Mouse (Mus musculus) megakaryocyte-erythroid progenitor cell, adult 5-6 weeks (primary cell): ENCODE measurements around the gene Abhd11. TPM values are rescaled to one million over a fixed set of nuclear protein-coding genes. Genes with fewer than 3 reads are reported as not detected.
"Not testable (repeated sequence)": the region's sequence is repeated elsewhere in the genome, so short reads cannot be mapped to it uniquely, and the experiment has no call there.

Source experiments
- ATAC-seq: replicated peaks from 2 replicates; pipeline ENCODE4 v1.8.0; 2016; ENCODE audit warnings: mild to moderate bottlenecking, inconsistent platforms; ENCODE audit not compliant: severe bottlenecking, poor library complexity, low FRiP score, low TSS enrichment
- total RNA-seq, 2 experiments: library from RNA; stranded (forward) in 1 of 2; stranded (reverse) in 1 of 2; fragments of 200-1000, 215-1000 nt in 1 of 2; fragments of >200 nt in 1 of 2; fragmentation: Nextera tagmentation in 1 of 2; gene quantifications; 2 replicates each; pipeline ENCODE4 v1.2.3; 2014 to 2017

The Abhd11 gene
- total RNA-seq, 2 experiments from 2014 or later: 46.7 to 82.2 TPM

DNA sequence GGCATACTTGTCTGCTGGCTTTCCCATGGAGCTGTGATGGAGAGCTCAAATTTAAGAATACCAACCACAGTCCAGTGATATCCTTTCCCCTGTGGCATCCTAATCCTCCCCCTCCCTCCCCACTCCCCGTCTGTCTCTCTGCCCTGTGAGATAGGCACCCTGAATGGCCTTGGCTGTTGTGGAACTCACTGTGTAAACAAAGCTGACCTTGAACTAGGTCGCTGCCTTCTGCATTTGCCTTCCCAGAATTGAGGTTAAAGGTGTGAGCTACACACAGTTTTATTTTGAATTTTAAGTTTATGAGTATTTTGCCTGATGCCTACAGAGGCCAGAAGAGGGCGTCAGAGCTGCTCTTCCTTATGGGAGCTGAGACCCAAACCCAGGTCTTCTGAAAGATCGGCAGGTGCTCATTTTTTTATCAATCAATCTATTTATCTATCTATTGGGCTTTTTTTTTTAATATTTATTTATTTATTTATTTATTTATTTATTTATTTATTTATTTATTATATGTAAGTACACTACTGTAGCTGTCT, 7.3 kb downstream of the Abhd11 start:
- no peak for ATAC-seq

DNA sequence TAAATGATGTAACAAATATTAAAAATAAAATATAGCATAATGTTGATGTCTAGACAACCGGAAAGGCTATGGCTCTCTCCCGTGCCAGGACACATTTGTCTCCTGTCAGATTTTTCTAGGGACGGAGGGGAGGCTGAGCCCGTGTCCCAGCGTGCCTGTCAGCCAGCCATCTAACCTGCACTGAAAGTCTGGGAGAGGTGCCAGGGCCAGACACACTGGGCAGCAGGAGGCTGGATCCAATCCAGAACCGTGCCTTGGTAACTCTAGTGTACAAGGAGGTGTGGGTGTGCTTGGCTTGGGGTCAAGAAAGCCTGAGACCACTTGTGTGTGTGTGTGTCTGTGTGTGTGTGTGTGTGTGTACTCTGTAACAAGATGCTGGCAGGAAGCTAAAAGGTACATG, 12.9 kb downstream of the Abhd11 start:
- no peak for ATAC-seq

DNA sequence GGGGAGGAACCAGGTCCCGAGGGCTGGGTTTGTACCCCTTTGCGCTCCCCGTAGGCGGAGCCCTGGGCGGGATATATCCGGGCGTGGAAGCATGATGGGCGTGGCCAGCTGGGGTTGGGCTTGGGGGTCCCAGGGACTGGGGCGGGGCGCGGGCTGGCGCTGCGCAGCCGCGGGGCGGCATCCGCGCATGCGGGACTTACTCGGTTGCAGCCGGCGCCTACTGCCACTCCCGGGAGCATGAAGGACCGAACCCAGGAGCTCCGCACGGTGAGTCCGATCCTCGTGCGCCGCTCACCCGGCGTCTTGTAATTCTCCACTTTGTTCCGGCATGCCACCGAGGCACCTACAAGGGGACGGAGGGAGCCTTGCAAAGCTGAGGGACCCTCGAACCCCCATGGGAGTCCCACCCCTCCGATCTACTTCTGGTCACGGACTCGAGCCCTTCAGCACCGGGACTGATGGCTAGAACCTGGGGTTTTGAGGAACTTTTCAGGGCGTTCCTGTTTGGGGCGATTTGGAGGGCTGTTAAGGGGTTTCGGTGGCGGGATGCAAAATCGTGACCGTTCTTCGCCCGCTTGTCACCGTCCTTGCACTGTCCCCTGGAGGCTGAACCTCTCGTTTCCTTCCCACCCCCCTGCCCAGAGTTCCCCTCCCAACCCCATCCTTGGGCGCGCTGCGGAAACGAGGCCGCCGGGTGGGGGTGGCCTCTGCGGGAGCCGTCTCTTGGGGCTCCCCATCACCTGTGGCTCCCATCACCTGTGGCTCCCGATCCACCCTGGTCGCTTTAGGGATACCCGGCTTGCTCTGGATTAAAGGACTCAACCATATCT, 14.6 kb downstream of the Abhd11 start, which contains the start of gene Stx1a:
Gene Stx1a, plus strand, starts transcription at position 139 of the 830 bp plus-strand sequence.
- ATAC-seq: peak; percentile 67

DNA sequence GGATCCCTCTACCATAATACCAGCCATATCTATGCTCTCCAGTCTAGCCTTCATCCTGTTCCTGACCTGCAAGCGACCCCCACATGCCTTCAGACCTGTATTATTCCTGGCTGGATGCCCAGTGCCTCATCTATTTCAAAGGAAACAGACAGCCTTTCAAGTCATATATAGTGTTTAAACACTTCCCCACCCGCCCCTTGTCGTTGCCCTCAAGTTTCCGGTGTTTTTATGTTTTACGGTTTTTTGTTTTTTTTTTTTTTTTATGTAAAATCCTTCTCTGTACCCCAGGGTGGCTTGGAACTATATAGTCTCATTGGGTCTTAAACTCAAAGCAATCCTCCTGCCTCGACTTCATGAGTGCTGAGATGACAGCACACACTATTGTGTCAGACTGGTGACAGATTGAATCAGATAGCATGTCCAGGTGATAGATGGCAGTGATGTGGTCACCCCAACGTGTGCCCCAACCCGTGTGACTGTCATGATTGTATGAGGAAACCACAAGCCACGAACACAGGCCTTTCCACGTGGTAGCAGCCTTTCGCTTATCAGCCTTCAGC, 15.8 kb downstream of the Abhd11 start:
- ATAC-seq: no peak

DNA sequence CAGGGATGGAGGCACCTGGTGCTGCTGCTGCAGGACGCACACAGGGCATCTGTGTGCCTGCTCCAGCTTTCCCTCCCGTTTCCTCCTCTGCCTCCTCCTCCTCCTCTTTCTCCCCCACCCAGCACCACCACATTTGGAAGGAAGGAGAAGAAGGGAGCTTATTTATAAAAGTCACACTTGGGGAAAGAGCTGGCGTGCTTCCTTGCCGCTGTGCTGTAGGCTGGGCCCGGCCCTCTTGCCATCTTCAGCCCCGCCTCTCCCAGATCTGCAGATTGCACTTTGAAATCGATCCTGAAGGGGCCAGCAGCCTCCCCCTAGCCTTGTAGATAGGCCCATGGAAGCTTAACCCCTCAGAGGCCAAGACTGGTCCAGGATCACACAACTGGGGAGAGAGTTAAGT, 16.9 kb downstream of the Abhd11 start:
- no peak for ATAC-seq

DNA sequence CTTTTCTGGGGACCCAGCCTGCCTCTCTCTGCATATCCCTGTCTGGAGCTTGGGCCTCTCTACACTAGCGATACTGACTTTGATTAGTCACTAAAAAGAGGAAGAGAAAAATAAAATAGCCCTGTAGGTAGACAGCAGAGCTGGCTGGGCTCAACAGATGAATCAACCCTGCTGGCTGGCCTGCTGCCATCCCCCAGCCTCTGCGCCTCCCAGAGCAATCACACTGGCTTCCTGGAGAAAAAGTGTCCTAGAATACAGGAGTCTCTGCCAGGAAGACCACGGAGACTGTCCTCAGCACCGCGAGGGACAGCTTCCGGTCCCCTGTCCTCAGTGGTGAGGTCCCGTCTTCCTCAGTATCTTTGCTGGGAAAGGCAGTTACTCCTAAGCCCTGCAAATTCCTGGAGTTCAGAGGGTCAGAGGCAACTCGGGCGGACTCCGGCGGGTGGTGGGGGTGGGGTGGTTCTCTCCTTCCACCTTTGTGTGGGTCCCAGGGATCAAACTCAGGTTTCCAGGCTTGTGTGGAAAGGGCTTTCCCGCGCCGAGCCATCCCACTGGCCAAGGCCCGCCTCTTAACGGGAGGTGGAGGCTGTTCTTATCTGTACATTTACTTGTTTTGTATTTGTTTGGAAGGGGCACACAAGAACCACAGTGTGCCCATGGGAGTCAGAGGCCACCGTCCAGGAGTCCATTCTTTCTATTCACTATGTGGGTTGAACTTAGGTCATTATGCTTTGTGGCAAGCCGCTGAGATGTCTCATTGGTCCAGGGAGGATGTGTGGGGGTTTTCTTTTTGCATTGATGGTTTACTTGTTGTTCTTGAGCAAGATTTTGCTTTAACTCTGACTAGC, 20.3 kb downstream of the Abhd11 start:
- no peak; the same call in 1 of the 2 replicates for ATAC-seq

DNA sequence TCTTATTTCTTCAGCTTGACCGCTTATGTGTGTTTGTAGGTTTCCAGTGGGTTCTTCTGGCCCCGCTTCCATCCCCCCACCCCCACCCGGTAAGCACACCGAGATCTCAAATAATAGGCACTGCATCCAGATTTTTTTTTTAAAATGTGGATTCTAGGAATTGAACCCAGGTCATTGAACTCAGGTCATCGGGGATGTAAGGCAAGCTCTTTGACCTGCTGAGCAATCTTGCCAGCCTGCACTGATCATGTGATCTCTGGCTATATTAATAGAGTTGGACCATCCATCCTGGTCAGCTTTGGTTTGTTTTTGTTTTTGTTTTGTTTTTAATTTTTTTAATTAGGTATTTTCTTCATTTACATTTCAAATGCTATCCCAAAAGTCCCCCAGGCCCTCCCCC, 23.6 kb downstream of the Abhd11 start:
- no peak for ATAC-seq

DNA sequence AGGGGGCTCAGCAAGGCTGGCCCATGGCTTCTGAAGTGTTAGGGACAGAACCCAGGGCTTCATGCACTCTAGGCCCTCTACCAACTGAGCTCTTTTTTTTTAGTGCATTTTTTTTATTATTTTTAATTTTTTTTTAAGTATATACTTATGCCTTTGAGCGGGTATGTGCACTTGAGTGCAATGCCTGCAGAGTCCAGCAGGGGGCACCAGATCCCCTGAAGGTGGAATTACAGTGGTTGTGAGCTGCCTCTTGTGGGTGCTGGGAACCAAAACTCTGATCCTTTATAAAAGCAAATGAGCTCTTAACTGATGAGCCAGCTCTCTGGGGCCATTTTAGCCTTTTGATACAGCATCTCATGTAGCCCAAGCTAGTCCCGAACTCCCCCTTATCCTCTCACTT, 25.6 kb downstream of the Abhd11 start:
- no peak for ATAC-seq

DNA sequence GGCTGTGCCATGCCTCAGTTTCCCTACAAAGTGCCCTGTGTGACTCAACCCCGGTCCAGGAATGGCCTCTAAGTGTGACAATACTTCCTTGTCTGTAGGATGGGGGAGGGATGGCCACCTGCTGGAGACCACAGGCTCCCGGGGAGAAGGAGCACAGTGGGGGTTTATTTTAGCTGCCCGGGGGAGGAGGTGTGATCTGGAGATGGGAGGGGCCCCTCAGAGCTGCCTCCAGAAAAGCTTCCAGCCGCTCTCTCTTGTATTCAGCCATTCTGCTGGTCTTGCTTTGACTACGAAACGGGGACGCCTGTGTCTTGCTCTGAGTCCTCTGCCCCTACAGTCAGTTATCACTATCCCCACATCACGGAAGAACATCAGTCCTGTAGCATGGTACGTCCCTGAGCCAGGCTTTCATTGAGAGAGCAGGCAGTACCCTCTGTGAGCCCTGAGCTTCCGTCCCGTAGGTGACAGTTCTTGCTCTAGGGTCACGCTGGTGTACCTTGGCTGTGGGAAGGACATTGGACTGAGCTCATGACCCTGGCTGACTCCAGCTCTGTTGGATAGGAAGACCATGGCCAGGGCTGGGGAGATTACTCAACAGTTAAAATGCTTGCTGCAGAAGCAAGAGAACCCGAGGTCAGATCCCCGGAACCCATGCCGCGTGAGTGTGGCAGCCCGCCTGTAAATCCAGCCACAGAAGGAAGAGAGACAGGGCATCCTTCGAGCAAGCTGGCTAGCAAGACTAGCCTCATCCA, 26.8 kb downstream of the Abhd11 start:
- no peak for ATAC-seq

DNA sequence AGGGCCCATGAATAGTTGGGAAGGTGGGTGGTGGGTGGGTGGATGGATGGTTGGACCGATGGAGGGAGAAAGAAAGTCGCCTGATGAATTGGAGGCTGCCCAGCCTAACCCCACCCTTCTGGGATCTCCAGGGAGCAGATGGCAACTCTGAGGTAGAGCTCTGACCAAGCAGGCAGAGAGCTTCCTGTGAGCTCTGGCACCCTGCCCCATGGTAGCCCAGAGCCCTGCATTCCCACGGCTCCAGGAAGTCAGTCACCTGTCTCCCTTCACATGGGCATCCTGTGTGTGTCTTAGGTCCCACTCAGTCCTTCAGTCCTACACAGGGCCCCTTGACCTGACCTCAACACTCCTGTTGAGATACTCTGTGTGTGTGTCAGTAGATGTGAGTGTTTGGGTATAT, 29.0 kb downstream of the Abhd11 start:
- ATAC-seq: no peak

DNA sequence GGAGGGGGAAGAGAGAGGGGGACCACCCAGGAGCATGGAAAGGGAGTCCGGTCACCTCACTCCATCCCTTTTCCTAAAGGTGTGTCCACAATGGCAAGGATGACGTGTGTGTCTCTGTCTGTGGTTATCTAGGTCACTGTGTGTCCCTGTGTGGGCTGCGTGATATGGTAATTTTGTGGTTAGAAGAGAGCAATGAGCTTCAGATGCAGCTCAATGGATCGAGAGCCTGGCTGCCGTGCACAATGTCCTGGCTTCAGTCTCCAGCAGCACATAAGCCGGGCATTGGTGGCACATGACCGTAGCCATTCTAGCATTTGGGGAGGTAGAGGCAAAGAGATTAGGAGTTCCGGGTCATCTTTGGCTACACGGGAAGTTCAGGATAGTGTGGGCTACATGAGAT, 30.6 kb downstream of the Abhd11 start:
- no peak for ATAC-seq

DNA sequence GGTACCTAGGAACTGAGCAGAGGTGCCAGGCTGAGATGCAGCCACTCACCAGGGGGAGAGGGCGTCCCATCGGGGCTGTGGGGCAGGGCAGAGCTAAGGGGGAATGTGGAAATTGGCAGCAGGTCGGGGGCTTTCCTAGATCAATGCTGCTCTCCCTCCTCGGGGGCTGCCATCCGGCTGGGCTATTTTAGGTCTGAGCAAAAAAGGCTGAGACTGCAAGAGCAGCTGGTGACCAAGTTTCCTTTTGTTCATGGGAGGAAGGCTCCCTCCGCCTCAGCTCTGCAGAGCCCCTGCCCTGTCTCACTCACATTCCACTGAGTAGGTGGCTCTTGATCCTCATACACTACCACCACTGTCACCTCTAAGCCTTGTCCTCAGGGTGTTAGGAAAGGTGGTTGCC, 31.1 kb downstream of the Abhd11 start:
- ATAC-seq: no peak

DNA sequence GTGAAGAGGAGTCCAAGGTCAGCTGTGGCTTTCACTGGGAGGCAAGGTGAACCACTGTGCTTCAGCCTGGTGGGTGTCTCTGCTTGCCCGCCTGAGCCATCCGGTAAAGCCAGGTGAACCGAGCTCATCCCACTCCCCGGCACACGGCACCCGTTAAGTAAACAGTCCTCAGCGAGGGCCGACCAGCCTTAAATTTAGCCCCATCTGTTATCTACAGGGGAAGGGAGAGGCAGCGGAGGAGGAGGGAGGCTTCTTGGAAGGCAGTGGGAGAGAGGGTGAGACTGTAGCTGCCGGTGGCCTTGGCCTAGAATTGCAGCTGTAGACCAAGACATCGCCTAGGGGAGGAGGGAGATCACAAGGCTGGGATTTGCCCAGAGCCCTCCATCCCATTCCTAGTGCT, 31.8 kb downstream of the Abhd11 start:
- ATAC-seq: no peak

DNA sequence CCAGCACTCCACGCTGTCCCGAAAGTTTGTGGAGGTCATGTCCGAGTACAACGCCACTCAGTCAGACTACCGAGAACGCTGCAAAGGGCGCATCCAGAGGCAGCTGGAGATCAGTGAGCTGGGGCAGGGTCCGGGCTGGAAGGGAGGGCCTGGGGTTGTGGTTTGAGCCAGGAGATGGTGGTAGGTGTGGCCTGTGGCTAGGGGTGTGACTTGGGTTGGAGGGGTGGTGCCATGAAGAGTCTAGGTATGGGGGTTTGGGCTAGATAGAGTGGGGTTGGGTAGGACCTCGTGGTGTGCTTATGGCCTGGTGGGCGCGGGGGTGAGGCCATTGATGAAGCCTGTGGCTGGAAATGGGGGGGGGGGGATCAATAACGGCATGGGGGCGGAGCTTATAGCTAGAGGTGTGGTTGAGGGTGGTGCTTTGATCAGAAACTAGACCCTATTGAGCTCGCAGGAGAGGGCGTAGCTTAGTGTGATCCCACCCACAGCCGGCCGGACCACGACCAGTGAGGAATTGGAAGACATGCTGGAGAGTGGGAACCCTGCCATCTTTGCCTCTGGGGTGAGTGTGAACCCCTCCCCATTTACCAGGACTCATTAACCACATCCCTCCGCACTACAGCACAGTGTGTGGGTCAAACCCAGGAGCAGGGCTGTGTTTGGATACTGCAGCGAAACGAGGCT, 33.3 kb downstream of the Abhd11 start:
- 0 out of 2 replicates have a peak, but pooled peaks have one; percentile 23 for ATAC-seq

DNA sequence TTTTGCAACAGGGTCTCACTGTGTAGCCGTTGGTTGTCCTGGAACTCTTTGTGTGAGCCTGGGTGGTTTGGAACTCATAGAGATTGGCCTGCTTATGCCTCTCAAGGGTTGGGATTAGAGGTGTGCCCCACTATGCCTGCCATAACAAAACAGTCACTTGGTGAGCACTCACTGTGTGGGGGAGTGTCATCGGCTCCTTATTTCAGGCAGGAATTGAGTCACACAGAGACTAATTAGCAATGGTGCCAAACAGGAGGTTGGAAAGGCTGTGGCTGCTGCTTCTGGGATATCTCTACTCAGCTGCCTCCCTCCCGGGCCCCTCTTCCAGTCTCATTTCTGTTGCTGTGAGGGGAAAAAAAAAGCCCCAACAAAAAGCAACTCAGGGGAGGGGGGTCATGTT, 35.6 kb downstream of the Abhd11 start:
- no peak for ATAC-seq

DNA sequence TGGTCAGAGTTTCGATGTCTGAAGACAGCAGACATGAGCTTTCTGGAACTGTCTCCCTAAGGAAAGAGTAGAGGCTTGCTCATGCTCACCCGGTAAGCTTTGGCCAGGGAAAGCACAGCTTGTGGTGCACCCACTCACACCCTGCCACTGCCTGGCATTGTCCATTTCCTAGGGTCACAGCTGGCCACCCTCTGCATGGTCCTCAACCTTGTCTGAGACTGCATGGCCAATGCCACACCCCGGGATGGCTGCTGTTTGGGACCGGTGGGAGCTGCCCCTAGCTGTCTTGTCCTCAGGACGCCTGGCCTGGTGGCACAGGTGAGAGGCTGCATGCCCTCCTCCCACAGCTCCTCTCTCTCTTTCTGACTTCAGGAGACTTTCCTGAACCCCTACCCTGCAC, 39.6 kb downstream of the Abhd11 start:
- no peak for ATAC-seq

DNA sequence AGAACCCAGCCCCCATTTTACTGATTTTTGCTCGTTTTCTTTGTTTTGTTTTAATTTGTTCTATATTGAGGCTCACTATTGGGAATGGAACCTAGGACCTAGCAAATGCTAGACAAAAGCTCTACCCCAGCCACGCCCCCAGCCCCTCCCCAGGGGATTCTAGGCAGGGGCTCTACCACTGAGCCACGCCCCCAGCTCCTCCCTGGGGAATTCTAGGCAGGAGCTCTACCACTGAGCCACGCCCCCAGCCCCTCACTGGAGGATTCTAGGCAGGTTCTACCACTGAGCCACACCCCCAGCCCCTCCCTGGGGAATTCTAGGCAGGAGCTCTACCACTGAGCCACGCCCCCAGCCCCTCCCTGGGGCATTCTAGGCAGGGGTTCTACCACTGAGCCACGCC, 40.3 kb downstream of the Abhd11 start:
- not testable (repeated sequence) for ATAC-seq

DNA sequence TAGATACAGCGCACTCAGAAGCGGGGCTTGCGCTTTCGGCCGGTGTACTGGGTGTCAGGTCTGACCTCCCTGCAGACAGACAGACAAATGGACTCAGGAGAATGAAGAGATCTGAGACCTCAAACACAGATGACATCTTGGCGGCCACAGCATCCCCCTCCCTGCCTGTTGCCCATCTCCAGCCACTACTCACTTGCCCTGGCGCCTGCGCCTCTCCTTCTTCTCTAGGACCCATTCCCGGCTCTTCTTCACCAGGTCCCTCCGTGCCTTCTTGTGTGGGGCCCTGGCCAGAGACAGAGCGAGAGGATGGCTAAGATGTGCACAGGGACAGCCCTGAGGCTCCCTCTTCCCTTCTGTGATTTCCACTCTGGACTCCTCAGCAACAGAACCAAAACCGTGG, 44.4 kb downstream of the Abhd11 start:
- ATAC-seq: no peak
